Mouse (Mus musculus) cerebellum, adult (tissue): ENCODE data around the gene Itga5.

Source experiments
- ATAC-seq: cut with Nextera tagmentation; 2 replicates; pipeline ENCODE4 v1.9.2; 2017; ENCODE audit warnings: mild to moderate bottlenecking, moderate library complexity, mixed read lengths; ENCODE audit not compliant: insufficient number of reproducible peaks, low FRiP score, low TSS enrichment

Itga5 gene

DNA sequence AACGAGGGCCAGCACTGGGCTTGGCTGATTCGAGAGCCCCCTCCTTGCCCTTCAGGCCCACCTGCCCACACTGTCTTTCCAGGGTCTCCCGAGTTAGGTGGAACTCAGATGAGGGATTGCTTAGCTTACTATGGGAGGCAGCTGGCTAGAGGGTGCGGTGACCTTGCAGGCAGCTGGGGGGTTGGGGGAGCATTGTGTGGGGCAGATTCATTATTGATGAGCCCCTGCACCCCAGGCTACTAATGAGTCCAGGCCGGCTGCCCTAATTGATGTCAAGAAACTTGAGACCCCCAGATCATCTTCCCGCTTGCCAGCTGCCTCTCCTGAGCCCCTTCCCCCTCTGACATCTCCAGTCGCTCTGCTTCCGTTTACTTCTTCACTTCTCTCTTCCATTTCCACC, 25.0 kb downstream of the Itga5 start:
- no peak for ATAC-seq

DNA sequence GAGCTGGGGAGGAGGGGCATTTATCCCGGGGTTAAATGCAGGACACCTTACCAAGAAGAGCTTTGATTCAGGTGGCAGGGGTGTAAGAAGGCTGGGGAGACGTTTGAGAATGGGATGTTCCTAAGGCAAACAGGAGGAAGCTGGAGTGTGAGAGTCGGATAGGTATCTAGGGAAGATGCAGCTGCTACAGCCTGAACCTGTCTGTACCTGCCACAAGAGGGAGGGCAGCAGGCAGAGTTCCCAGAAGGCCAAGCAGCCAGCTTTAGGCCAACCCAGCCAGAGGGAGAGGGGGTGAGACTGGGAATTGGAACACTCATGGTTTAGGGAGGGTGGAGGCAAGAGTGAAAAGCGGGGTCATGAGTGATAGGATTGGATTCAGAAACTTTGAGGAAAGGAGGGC, 25.8 kb downstream of the Itga5 start:
- no peak for ATAC-seq

DNA sequence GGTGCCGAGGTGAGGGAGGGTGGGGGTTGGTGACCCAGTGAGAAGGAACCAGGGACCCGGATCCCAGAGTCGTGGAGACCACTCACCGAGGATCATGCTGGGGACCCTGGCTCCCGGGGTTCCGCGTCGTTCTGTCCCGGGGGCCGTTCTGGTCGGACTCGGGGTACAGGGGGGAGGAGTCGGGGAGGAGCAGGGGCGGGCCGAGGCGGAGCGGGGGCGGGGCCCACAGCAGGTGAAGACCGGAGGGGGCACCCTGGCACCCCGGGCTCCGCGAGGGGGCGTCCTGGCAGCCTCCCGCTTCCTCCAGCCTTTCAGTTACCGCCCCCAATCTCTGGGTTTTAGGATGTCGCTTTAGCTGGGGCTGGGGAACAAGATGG, 26.6 kb downstream of the Itga5 start, which contains the start of gene Zfp385a:
Zfp385a (minus strand) TSS at position 133 of the 377 bp plus-strand sequence.
- no peak for ATAC-seq

DNA sequence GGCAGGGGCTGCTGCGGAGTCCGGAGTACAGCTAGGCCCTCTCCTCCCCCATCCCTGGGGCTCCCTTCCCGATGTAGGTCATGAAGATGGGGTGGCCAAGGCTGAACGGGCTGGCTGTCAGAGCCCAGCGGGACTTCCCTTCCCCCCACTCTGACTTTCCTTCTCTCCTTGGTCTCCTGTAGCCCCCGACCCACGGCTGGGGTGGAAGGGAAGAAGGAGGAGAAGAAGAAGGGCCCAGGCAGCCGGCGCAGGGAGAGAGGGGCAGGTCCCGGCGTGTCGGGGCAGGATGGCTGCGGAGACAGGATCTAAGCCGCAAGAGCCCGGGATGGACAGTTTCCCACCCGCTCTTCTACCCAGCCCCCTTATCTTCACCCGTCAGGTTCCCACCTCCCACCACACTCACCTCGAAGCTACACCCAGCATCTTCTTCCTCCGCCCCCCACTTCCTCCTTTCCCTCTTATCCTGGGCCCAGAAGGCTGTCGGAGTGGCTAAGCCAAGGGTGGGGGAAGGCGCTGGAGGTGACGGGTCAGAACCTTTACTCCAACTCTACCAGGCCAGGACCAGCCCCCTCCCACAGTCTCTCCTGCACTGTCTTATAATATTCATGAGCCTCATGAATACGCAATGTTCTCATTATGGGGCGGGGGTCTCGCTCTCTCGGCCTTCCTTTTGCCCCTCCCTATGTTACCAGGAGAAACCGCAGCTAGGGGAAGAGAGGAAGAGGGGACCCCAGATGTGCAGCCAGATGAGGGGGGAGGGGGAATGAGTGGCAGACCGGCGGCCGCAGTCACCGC, 27.2 kb downstream of the Itga5 start:
- no peak; the same call in 1 of the 2 replicates for ATAC-seq

DNA sequence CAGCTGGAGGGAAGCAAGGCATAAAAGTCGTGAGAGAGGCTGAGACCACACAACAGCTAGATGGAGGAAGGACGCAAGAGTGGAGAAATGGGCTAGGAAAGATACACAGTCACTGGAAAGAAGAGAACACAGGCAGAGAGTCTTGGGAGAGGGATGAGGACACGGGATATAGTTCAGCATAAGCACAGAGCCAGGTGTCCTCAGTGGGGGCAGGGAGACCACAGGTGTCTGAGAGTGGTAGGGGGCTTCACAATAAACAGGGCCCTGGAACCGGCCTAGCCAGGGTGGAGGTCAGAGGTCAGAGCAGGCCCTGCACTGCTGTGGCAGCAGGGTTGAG, 27.8 kb downstream of the Itga5 start:
- no peak for ATAC-seq

DNA sequence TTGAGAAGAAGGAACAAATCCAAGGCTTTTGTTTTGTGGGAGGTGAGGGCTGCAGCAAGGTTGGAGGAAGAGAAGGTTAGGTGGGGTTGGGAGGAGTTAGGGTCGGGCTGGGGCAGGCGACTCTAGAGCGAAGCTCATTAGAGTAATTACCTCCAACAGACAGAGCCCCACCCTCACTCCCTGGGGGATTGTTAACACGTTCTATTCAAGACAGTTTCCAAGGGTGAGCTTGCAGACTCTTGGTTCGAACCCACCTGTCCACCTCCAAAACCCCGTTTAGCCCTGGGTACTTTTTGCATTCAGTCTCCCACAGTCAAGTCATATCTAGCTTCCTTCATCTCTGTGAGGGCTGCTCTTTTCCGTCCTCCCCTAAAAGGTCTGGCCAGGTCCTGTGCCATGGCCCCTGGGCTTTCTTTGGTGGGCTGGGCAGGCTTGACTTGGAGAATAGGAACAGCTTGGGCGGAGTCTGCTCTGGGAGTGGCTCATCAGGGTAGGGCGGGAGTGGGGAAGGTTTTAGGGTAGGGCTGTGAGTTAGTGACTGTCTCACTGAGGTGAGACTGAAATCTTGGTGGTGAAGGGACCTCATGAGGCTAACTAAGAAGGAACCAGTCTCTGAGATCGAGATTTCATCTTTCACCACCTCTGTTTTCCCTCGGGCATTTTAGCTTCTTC, 29.4 kb downstream of the Itga5 start:
- ATAC-seq = no peak

DNA sequence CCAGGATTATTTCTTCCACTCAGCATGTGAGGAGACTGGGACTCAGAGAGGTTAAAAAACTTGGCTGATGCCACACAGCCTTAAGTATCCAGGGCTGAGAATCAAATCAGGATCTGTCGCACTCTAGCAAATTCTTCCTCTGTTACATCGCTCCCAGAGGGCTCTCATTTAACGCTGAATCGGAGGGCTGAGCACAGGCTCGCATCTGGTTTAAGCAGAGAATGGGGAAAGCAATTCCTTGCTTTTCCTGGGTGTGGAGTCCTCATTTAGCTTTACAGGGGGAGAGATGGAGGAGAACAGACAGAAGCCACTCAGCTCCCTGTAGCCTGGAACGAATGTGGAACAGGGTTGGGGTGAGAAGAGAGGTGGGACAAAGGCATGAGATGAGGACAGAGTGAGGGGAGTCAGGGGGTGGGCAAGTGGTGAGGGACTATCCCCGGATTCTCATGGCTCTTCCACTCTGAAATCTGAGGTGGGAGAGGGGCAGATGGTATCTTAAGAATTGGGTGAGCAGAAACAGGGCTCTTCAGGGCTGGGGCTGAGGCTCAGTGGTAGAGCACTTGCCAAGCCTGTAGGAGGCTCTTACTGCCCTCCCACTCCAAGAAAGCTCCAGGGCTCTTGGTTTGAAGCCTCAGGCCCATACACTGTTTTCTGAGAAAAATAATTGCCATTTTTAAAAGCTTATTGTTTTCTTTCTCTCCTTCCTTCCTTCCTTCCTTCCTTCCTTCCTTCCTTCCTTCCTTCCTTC, 30.9 kb downstream of the Itga5 start:
- no peak for ATAC-seq

DNA sequence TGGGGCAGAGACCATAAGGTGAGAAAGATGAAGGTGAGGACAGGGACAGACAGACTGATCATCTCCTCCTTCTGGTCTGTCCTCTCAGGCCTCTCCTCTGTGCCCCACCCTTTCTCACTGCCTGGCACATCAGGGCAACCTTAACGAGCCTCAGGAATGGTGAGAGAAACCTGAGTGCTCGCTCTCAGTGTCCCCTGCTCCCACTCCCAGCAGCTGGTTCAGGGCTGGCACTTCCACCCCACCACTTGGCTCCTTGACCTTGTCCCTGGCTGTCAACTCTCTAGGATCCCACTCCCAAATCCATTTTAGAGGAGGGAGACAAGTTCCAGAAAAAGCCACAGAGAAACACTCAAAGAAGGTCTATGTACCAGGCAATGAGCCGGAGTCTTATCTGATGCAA, 31.5 kb downstream of the Itga5 start:
- no peak for ATAC-seq

DNA sequence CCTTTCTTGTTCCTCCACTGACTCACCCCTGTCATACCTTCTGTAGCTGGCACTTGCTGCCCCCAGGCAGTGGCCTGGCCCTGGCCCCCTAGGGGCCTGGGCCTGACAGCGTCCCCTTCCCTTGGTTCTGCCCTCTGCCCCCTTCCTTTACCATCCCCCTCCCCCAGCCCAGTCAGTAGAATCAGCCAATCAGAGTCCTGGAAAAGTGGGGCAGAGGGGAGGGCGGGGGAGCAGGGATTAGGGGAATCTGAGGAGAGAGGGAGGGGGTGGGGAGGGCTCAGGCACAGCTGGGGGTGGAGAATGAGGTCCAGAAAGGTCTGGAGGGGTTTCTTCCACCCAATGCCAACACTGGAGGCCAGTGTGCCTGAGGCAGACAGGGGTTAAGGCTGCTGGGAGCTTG, 32.4 kb downstream of the Itga5 start:
- ATAC-seq = no peak

DNA sequence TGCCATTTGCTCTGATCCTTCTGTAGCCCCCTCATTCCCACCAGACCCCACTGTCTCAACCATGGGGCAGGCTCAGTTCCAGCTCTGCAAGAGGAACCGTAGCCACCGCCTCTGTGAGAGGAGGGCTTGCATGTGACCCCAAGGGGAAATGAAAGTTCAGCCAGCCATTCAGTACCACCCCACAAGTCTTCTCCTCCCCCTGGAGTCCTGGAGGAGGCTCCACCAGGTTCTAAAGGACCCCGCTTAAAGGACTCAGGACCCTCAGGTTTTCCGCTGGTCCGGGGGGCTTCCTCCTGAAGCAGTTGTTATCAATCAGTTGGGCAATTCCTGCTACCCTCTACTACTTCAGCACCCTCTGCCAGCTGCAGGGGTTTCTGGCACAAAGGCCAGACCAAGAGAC, 32.8 kb downstream of the Itga5 start:
- ATAC-seq = no peak

DNA sequence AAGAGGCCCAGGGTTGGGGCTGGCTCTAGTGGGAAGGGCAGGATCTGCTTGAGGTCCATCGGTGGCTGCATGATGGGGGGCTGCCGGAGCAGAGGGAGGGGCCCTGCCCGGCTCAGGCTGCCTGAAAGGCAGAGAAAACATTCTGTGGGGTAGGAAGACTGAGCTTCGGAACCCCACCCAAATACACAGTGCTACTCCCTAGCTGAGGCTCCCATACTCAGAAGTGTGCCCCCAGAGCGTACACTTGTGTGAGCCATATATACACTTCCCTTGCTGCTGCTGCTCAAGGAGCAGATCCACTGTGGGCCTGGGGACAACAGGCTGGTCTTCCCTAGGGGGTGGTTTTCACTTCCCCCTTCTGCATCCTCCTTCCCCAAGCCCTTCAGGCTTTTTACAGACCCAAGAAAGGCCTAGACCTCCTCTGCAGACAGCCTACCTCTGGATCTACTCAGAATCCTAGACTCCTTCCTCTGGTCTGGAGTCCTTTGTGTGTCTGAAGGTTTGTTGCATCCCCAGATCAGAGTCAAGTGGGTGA, 33.4 kb downstream of the Itga5 start:
- no peak for ATAC-seq

DNA sequence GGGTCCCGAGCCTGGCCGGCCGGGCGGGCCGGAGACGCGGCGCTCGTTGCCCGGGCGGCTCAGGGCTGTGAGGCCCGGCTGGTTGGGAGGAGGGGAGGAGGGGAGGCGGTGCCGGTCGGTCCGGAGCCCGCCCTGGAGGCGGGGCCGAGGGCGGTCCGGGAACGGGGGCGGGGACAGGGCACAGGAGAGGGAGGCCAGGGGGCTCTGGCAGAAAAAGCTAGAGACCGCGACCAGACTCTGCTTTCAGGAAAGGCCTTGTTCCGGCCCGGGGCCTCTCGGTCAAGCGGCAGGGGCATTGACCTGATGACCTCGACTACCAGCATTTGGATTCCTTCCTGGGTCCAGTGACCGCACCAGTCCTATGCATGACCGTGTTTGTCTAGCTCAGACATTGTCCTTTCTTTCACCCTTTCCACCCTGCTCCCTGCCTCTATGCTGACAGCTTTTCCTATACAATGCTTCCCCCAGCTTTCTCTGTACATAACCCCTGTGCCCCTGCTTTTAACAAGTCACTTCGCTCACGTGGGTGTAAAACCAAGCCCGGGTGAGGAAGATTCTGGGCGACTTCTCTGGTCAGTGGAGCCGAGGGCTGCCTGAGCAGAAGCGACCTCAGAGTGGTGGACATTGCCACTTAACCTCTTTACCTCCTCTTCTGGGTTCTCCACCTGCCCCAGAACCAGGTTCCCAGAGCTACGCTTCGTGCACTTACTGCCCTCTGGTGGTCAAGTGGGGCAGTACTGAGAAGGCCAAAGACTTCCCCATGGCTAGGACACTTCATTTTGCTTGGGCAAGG, 42.9 kb downstream of the Itga5 start:
- ATAC-seq = peak; percentile 72

DNA sequence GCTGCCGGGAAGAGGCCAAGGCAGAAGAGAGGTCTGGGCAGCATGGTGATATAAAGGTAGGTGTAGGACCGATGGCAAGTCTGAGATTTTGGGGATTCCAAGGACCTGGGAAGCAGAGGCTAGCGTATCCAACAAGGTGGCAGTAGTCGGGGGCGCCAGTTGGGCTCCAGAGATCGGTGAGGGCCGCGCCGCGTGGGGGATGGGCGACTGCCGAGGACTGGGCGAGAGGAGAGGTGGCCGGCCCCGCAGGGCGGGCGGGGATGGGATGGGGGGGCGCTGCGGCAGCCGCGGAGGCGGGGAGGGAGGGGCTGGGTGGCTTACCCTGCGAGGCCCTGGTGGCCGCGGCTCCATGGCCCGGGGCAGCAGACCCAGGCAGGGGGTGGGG, 43.5 kb downstream of the Itga5 start:
- peak; percentile 31 for ATAC-seq

DNA sequence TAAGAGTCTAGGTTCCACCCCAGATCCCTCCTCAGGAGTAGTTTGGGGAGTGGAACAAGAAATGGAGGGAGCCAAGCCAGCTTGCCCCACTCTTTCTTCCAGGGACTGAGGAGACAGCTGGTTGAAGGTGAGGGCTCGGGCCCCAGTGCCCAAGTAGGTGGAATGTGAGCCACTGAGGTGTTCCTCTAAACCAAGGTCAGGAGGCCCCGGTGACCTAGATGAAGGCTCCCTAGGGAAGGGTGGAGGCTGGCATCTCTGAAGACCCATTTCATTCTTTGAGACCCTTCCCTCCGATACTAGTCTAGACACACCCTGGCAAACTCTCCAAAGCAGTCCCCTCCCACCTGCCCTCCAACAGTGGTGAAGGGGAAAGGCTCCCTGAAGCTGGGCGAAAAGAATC, 44.2 kb downstream of the Itga5 start:
- ATAC-seq = no peak

DNA sequence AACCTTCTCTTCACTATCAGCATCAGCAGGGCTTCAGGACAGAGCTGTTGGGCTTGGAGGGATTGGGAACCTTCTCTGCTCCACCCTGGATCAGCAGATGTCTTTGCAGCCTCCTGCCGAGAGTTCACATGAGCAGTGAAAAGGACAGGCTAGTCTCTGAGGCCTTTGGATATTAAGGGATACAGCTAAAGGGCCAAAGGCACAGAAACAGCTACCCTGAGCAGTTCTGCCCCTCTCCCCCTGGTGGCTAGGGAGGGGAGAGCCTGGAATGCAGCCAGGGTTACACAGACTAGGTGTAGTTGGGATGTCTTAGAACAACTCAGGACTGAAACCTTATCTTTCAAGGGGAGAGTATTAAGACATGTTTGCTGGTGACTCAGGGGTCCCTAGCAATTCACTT, 45.5 kb downstream of the Itga5 start:
- no peak for ATAC-seq

DNA sequence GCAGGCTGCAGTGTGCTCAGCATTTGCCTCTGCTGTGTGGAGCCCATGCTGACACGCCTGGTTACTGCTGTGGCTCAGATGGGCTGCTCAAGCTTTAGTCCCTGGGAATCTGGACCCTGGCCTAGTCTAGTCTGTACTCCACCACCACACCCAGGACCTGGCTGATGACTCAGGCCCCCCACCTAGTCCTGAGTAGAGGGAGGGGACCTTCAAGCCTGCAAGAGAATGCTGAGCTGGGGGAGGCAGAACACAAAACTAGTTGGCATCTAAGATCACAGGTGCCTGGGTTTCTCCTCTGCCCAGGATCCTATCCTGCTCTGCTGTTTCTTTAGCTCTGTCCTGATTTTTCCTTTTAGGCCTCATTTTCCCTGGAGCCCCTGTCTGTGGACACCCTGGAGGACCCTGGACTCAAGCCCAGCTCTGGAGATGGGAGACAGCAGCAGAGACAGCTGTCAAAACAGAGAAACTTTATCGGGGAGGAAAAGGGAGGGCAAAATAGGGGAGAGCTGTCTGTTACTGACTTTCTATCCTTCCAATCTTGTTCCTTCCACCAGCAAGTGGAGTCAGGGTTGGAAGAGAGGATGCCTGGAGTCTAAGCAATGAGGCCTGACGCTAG, 48.3 kb downstream of the Itga5 start:
- ATAC-seq = no peak

DNA sequence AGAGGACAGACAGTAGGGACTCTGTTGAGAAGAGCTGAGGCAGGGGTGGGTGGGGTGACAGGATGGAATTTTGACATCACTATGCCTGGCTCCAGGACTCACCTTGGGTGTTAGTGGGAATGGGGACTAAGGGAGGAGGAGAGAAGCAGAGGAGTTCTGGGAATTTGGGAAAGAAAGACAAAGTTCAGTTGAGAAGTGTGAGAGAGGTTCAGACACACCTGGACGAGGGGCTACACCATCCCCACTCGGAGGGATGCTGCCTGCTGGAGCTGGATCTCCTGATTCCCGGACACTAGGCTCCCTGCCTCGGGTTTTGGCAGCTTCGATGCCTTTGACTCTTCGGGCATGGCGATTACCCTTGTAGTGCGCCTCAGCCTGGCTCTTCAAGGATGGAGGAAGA, 48.8 kb downstream of the Itga5 start:
- no peak for ATAC-seq

DNA sequence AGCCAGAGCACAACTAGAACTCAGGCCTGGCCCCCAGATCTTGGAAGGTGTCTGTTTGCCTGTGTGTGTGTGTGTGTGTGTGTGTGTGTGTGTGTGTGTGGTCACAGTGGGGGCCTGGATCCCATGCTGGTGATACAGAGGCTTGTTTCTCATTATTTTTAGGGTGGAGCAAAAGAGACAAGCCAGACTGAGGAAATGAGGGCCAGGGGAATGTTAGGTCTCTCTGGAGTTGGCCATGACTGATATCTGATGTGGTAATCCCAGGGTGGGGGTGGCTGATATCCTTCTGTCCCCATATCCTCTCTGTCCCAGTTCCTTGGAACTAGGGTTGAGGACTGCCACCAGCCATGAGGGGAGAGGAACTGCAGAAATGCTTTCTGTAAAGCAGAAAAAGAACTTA, 49.4 kb downstream of the Itga5 start:
- ATAC-seq = no peak

DNA sequence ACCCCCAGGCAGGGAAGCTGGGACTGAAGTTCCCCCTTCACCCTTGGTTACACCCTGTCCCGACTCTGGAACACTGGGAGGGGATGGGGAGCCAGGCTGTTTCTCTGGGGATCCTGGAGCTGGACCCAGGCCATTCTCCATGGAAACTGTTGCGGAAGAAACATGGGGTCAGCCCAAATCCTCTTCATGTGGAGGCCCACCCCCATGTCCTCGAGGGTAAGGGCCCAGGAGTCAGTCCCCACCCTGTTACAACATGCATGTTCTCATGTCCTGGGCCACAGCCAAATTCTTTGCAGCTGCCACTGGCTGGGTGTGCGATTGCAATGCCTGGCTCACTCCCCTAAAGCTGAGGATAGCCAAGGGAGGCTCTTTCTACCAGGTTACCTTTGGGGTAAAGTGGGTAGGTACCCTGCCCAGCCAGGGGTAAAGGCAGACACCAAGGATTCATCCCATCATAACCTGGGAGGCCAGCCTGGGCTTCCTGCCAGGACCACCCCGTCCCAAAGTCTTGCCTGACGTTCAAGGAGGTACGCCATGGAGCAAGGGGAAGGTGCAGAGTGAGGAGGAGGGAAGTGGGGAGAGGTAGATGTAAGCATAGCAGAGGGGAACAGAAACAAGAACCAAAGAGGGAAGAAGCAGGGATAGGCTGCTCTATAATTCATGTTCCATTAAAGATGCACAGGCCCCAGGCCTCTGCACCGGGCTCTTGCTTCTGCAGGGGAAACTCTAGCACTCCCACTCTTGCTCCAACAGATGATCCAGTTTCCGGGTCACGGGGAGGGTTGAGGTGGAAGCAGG, 50.4 kb downstream of the Itga5 start:
- ATAC-seq = no peak
